Mouse (Mus musculus): ENCODE data around the gene Intu. TPM values are rescaled to one million over a fixed set of nuclear protein-coding genes. Genes with fewer than 3 reads are reported as not detected.
A peak's percentile ranks its signal among the peaks of the same experiment; 100 is the strongest.

Intu gene
- total RNA-seq, 2 experiments from 2014 or later: 2.9 to 3.9 TPM

DNA sequence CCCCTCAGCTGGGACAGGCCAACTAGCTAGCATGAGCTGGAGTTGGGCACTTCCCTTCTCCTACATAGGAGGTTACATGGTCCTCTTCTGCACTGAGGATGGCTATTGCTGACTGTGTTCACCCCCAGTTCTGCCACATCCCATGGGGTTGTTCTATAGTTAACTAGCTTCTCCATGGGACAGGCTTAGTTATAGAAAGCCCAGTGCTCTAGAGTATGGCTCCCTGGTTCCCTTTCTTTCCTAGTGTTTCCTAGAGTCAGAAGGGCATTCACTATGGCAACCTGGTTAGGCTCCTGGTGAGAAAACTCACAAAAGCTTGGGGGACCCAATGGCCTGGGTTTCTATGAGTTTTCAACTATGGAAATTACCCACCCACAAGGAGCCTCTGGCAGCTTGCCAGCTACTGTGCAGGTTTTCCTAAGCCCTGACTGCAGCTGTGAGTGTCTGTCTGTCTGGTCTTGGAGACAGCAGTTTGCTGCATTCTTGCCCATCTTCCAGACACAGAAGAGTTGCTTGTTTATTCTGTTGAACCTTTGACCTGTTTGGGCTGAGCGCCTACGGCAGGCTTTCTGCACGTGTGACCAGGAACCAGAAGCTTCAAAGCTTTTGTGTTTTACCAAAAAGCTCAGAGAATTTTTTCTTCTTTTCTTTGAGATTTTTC is 154.9 kb downstream of the Intu start:
- DNase-seq: peak in 1 of 2 experiments; percentile 19

GRCm38 (mm10) chr3:40686836-40687235 is 155.8 kb downstream of the Intu start:
- DNase-seq: no peak

- DNase-seq: no peak
Observed at GRCm38 (mm10) chr3:40687588-40687987, 156.5 kb downstream of the Intu start.

- DNase-seq: no peak
Observed at GRCm38 (mm10) chr3:40691566-40691965, 160.5 kb downstream of the Intu start.

DNA sequence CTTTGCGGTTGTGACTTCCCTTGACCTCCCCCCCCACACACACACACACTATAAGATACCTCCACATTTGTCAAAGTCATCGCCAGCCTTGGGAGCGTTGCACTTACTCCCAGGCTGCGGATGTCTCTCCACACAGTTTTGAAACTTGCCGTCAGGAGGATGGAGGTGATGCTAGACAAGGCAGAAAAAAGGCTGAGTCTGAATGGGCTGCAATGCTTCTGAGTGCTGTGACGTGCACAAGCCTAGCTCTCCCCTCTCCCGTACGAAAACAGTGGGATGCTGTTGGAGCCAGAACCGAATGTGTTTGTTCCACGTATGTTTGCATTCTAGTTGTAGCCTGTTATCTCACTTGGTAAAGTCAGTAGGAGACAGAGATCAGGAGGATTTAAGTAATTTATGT is 162.3 kb downstream of the Intu start:
- no peak for DNase-seq

GRCm38 (mm10) chr3:40693960-40694359 is 162.9 kb downstream of the Intu start:
- DNase-seq: no peak

- peak in 1 of 2 experiments; percentile 24 for DNase-seq
Observed at GRCm38 (mm10) chr3:40694438-40694837, 163.4 kb downstream of the Intu start.

GRCm38 (mm10) chr3:40695162-40695561 is 164.1 kb downstream of the Intu start:
- DNase-seq: no peak

GRCm38 (mm10) chr3:40698834-40699233 is 167.7 kb downstream of the Intu start:
- no peak for DNase-seq

DNA sequence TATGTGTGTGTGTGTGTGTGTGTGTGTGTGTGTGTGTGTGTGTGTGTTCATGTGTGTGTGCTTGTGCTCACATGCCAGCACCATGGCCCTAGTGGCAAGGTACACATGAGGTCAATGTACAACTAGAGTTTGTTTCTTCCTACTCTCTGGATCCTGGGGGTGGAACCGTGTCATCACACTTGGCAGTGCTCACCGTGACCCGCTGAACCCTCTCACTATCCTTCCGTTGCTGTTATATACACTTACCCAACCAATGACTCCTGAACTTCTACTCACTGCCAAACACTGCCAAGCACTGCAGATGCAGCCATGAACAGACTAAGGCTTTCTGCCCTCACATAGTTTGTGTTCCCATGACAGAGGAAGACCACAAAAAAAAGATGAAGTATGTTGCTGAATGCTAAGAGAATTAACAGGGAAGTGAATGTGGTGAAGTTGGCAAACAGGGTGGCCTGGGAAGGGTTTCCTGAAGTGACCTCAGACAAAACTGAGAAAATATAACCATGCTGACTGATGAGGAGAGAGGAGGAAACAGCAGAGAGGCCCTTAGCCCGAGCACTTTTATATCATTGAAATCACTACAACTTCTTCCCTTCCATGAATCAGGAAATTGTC is 173.8 kb downstream of the Intu start:
- no peak for DNase-seq

DNA sequence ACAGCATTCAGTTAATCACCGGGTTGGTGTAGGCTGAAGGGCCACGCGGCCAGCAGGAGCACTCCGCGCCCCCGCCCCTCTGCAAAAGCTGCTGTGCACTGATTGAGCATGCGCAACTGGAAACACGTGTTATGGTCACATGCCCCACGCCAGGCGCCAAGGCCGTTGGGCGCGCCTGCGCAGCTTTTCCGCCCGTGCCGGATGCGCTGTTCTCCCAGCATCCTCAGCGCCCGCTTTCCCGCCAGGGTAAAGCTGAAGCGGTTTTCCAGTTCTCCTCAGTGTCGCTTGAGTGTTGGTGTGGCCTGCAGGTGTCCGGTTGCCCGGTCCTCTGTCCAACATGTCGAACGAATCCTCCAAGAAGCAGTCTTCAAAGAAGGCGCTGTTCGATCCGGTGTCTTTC is 177.6 kb downstream of the Intu start, which contains the start of gene Slc25a31:
Slc25a31 (plus strand) TSS at position 201 of the 400 bp plus-strand sequence.
- no peak for DNase-seq

GRCm38 (mm10) chr3:40716056-40716455 is 185.0 kb downstream of the Intu start:
- no peak for DNase-seq

DNA sequence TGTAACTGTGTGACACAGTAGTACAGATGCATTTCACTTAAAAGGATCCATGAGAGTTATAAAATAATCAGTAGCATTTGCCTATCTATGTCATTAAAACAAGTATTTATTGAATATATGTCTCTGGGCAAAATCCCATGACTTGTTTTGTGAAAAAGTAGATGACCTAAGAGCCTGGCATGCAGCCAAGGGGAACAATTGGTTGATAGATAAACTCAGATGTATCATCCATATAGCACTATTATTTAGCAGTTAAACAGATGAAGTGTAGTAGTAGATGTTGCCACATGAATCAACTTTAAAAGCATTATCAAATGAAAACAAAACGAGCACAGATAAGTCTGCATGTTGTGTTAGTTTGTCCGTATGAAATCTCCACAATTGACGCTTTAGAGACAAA is 187.9 kb downstream of the Intu start:
- DNase-seq: no peak

DNA sequence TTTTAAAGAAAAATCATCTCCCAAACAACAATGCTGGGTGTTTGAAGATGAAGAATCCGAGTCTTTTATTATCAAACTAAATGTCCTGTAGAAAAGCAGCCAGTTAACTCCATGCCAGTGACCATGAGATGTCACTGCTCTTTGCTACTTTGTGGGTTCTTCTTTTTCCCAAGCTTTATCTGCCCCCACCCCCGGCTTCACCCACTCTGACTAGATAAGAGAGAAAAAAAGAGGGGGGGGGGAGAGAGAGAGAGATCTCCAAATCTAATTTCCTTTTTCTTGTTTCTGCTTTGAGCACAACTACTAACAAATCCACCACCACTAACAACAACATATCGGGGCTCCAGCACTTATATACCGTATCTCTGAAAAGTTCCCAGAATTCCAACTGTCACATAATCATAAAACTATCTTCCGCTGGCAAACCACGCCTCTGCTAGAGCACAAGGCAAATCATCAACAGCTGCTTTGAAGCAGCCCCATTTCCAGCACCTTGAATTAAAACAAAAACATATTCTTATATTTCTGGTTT is 207.4 kb downstream of the Intu start:
- DNase-seq: no peak

- DNase-seq: no peak
Observed at GRCm38 (mm10) chr3:40744024-40744835, 213.1 kb downstream of the Intu start, which contains the start of gene Hspa4l. Hspa4l (plus strand) TSS chr3:40744495.

GRCm38 (mm10) chr3:40744836-40745660 is 214.0 kb downstream of the Intu start:
- DNase-seq: peak; percentile 96 to 97

DNA sequence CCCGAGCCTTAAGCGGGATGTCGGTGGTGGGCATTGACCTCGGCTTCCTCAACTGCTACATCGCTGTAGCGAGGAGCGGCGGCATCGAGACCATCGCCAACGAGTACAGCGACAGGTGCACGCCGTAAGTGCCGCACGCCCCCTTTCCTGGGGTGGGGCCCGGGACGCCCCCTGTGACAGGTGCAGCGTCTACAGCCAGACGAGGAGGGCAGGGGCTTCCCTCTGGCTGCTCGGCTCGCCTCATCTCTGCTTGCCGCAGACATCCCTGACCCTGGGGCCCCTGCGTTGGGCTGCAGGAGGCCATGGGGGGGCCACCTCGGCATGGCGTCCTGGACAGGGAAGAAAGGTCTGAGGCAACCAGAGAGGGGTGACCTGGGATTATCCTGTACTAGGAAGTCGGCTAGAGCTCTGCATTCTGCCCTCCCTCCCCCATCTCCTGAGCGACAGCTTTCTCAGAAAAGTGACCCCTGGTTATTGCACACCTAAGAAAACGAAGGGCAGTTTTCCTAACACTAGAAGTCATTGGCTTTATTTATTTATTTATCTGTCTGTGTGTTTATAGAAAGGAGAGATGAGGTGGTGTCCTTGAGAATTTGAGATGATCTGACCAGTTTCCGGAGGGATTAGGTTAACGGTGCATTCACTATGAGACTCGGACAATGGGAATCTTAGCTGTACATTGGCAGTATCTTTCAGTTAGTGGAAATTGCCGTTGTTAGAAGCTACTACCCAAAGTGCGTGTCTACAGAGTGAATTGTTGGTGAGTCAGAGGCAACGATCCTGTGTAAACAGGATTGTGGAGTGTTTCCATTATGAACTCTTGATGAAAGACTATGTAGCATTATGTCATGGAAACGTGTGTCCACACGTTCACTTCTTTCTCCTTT is 214.8 kb downstream of the Intu start:
- DNase-seq: peak; percentile 45 to 58

All from adrenal gland, postnatal 36 days (tissue).